Mouse (Mus musculus): ENCODE measurements around the gene Zdhhc11. TPM values are rescaled to one million over a fixed set of nuclear protein-coding genes. Genes with fewer than 3 reads are reported as not detected.
A peak's percentile ranks its signal among the peaks of the same experiment; 100 is the strongest.
"Not testable (repeated sequence)": the region's sequence is repeated elsewhere in the genome, so short reads cannot be mapped to it uniquely, and the experiment has no call there.

Zdhhc11 gene
- total RNA-seq, 2 experiments from 2014 or later = not detected

DNA sequence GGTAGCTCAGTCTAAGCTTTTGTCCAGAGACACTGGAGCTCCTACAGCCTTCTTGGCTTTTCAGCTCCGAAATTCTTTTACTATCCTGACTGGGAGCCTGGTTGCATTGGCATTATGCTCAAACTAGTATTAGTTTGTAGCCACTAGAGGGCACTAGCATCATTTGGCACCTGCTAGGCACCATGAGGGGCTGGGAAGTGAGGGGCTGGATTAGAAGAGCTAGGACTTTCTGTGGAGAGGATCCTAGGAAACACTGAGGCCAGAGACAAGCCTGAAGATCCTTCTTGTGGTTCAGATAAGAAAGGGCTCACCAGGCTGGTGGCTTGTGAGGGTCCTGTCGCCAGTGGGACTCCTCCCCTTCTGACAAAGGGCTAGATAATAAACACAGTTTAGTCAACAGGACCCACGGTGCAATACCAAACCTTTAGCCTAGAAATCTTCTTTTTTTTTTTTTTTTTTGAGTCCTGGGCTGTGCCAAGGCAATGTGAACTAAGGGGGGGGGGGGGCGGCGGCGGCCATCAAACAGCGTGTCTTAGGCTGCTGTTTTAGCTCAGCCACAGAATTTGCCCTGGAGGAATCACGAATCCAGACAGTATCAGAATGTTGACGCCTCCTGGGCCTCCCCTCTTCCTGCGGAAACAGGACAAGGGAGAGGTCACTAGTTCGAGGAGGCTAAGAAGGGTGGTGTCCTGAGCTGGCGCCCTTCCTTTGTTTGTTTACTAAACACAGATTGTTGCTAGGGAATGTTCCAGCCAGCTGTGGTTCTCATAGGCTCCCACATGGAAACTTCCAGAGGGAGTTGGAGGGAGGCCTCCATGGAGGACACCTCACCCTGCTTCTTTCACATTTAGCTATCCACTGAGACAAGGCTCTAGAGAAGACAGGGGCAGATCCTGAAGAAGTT is 7.1 kb downstream of the Zdhhc11 start:
- Histone ChIP-seq H3K27ac (peak overlapping the region; percentile 78), H3K4me3 (peak overlapping the region; percentile 62)
- peak; percentile 86 for TF ChIP-seq CTCF (IDR thresholded peaks at IDR 0.05)
- DNase-seq = peak; percentile 71
- intact Hi-C loops (cut with DNase I) = loop anchor here (1.0 to 2.0 kb wide), 3 partner anchors 38 to 331 kb away; partner anchors contain the start of gene Tppp

DNA sequence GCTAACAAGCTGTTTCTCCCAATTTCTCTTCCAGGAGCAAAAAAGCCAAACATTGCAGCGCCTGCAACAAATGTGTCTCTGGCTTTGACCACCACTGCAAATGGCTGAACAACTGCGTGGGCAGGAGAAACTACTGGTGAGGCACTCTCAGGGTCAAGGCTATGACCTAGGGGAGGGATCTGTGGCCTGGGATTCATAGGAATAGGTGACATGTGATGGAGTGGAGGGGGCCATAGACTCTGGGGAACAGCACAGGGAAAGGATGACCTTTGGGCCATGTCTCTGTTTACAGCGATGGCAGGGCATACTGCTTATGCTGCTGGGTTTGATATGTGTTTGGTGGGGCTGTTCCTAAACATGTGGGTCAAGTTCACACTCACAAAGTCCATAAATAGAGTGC is 10.9 kb downstream of the Zdhhc11 start:
- intact Hi-C loops (cut with DNase I) = no loop called here
- no peak for TF ChIP-seq CTCF (IDR thresholded peaks at IDR 0.05)
- H3K27ac ChIP-seq = no peak overlapping the region
- no peak overlapping the region for H3K4me3 ChIP-seq
- no peak for DNase-seq

DNA sequence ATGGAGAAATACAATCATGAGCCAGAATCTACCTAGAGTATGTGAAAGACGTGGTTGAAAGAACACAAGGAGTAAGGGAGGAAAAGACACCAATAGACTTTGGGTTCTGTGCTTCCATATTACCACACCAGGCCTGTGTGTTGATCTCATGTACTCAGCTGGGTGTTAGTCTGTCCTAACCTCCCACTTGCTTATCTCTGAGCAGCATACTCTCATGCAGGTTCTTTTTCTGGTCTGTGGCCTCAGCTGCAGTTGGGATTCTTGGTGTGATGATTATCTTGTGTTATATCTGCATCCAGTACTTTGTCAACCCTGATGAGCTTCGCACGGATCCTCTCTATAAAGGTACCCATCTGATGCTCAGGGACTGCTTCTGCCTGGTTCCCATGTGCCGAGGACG is 13.3 kb downstream of the Zdhhc11 start:
- TF ChIP-seq CTCF (IDR thresholded peaks at IDR 0.05) = no peak
- Histone ChIP-seq H3K4me3 (no peak overlapping the region), H3K27ac (no peak overlapping the region)
- intact Hi-C loops (cut with DNase I) = no loop called here
- no peak for DNase-seq

DNA sequence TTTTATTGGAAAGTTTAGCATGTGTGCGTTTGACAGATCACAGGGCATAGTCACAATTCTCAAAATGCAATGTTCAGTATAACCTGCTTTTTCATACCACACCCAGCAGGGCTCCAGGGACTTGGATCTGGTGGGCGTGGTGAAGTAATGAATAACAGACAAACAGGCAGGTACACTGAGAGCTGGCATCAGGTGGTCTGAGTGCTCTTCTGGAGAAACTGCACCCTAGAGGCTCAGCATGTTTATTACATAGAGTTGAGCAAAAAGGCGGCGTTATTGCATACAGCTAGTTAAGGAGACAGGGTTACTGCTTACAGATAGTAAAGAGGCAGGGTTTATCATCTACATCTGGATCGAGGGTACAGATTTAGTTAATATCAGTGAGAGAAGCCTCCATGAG is 26.7 kb downstream of the Zdhhc11 start:
- intact Hi-C loops (cut with DNase I) = no loop called here
- no peak for TF ChIP-seq CTCF (IDR thresholded peaks at IDR 0.05)
- no peak for DNase-seq
- Histone ChIP-seq H3K27ac (no peak overlapping the region), H3K4me3 (no peak overlapping the region)

DNA sequence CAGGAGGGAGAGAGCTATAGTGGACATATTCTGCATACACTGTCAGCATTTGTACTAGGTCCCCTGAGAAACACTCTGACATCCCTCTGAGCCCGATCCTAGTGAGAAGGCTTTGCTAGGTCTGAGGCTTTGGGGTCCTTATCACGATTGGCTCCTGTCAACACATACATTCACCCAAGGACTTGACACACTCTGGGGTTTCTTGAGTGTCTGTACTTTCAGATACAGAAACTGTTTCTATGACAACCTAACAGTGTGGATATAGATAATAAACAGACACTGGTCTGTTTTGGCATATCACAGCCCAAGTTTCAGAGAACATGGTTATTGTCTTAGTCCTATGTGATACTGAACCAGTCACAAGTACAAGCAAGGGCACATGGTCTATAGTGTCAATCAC is 27.1 kb downstream of the Zdhhc11 start:
- intact Hi-C loops (cut with DNase I) = no loop called here
- no peak for DNase-seq
- Histone ChIP-seq H3K27ac (no peak overlapping the region), H3K4me3 (no peak overlapping the region)
- TF ChIP-seq CTCF (IDR thresholded peaks at IDR 0.05) = no peak

DNA sequence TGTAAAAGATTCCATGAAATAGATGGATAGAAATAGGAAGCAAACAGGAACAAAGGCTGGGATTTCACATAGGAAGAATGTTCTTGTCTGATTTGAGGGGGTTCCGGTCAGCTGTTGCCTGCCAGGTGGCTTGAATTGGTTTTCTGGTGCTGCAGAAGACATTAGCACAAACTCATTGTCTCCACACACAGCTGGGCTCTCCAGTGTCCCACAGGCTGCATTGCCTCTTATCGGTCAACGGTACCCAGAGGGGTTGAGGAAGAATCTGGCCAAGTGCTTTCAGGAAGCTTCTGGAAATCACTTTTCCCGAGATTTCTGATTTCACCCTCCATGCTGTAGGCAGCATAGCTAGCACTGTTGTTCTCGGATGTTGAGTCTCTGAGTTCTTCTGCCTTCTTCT is 27.6 kb downstream of the Zdhhc11 start:
- Histone ChIP-seq H3K4me3 (no peak overlapping the region), H3K27ac (no peak overlapping the region)
- no peak for TF ChIP-seq CTCF (IDR thresholded peaks at IDR 0.05)
- DNase-seq = no peak
- intact Hi-C loops (cut with DNase I) = no loop called here

DNA sequence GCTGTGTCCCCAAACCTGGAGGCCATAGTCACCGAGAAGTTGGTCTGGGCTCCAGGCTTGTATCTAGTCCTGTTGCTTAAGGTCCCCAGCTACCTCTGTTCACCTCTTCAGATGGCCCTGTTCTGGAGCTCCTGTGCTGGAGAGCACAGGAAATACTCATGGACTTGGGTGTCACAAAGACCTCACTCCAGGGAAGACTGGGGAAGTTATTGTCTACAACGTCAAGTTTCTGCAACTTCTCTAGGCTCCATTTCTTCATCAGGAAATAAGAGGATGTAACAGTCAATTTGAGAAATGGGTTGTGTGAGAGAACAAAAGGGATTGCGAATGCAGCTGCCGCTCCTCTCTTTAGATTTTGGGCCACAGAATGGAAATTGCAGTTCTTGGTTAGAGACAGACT is 32.8 kb downstream of the Zdhhc11 start:
- TF ChIP-seq CTCF (IDR thresholded peaks at IDR 0.05) = no peak
- no peak overlapping the region for H3K27ac ChIP-seq
- intact Hi-C loops (cut with DNase I) = no loop called here
- H3K4me3 ChIP-seq = no peak overlapping the region
- no peak for DNase-seq

DNA sequence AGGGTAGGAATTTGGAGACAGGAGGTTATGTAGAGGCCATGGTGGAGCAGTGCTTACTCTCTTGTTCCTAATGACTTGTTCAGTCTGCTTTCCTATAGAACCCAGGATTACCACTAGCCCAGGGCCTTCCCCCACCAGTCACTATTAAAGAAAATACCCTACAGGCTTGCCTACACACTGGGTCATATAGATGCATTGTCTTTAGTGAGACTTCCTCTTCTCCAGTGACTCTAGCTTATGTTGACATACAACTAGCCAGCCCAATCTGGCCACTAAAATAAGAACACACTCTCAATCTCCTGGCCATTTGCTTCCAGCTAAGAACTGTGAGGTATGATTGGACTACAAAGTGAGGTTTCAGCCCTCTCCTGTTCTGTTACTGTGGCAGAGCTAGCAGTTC is 36.9 kb downstream of the Zdhhc11 start:
- no peak for TF ChIP-seq CTCF (IDR thresholded peaks at IDR 0.05)
- no peak for DNase-seq
- intact Hi-C loops (cut with DNase I) = no loop called here
- H3K4me3 ChIP-seq = no peak overlapping the region
- no peak overlapping the region for H3K27ac ChIP-seq

DNA sequence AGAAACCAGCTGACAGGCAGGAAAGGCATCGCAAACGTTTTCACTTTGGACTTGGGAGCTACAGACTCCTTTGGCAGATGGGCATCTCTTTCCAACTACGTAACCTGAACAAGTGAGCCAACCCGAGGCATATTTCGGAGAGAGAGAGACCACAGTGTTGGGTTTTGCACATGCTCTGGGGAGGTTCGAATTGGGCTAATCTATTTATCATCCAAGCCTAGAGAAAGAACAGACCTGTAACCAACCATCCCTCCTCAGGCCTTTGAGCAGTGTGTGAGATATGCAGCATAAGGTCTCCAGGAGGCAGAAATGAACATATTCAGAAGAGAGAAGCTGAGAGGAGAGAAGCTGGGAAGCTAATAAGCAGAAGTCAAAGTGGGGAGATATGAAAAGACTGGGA is 37.3 kb downstream of the Zdhhc11 start:
- Histone ChIP-seq H3K4me3 (no peak overlapping the region), H3K27ac (no peak overlapping the region)
- TF ChIP-seq CTCF (IDR thresholded peaks at IDR 0.05) = no peak
- intact Hi-C loops (cut with DNase I) = no loop called here
- no peak for DNase-seq

DNA sequence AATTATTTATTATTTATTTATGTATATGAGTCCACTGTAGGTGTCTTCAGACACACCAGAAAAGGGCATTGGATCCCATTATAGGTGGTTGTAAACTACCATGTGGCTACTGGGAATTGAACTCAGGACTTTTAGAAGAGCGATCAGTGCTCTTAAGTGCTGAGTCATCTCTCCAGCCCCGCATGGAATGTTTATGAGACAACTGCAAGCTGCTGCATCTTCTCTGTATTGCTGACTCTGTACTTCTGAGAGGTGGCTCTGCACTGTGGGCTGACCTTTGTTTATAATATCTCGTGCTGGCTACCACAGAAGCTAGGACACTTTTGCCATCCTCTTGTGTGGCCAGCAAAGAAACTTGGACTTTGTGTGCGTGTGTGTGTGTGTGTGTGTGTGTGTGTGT is 37.8 kb downstream of the Zdhhc11 start:
- H3K4me3 ChIP-seq = no peak overlapping the region
- no peak overlapping the region for H3K27ac ChIP-seq
- TF ChIP-seq CTCF (IDR thresholded peaks at IDR 0.05) = no peak
- no peak for DNase-seq
- intact Hi-C loops (cut with DNase I) = no loop called here

DNA sequence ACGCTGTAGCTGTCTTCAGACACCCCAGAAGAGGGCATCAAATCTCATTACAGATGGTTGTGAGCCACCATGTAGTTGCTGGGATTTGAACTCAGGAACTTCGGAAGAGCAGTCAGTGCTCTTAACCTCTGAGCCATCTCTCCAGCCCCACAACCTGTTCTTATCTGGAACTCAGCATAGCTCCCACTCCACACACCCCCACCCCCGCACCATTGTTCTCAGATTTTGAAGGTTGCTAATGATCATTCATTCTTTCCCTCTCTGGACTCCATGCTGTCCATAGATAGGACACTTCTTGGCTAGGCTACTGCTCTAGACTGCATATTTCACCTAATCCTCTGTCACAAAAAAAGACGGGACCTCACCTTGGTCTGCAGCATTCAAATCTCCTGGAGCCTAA is 43.2 kb downstream of the Zdhhc11 start:
- H3K4me3 ChIP-seq; intact Hi-C loops (cut with DNase I); DNase-seq; H3K27ac ChIP-seq: not testable (repeated sequence)

DNA sequence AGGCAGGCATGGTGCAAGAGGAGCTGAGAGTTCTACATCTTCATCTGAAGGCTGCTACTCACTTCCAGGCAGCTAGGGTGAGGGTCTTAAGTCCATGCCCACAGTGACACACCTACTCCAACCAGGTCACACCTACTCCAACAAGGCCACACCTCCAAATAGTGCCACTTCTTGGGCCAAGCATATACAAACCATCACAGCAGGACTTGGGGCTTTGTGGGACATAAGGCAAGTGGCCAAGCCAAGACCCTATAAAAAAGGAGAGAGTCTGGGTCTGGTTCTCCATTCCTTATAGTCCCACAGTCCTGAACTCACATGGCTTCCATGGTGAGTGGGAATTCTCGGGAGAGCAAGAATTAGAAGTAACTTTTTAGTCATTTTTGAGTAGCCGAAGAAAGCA is 44.6 kb downstream of the Zdhhc11 start:
- H3K4me3 ChIP-seq = peak overlapping the region; percentile 85
- intact Hi-C loops (cut with DNase I) = loop anchor here (2.0 kb wide), 2 partner anchors 19 to 37 kb away; no protein-coding TSS in a partner anchor
- H3K27ac ChIP-seq, DNase-seq: not testable (repeated sequence)

DNA sequence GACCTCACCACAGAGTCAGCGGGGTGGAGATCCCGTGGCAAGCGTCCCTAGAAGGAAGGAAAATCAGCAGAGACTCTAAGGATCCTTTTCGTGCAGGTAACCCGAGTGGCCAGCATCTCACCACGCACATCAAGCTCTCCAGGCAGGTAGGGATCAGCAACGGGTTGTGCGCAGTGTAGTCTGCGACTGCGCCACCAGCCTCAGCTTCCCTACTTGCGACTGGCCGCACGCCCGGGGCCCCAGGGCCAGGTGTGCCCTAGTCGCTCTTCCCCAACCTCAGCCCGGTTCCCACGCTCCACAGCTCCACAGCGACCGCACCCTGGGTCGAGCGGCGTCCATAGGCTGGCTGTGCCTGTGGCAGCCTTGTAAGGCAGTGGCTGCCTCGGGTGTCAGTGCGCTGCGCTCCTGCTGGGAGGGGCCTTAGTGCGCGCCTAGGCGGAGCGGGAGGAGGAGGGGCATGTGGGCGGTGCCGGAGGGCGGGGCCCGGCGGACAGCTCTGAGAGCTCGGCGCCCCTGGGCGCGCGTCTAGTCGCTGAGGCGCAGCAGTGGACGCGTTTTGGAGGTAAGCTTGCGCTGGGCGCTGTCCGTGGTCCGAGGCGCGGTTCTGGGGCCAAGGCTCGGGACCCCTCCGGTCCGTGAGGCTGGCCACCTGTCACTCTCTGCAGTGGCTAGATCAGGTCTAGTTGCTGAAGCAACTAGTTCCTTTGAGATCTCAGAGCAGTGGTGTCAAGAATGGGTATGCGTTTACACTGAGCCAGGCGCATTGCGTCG is 45.5 kb downstream of the Zdhhc11 start, which contains the start of gene Tppp:
Tppp (plus strand) TSS at position 460 of the 771 bp plus-strand sequence.
- intact Hi-C loops (cut with DNase I) = loop anchor here (2.0 kb wide), 2 partner anchors 18 to 38 kb away; no protein-coding TSS in a partner anchor
- peak within 1 kb of the TSS; percentile 92 for H3K27ac ChIP-seq
- peak; percentile 2; the same call in 1 of the 2 replicates for TF ChIP-seq CTCF (IDR thresholded peaks at IDR 0.05)
- peak; percentile 97 for DNase-seq
- peak within 1 kb of the TSS; percentile 85 for H3K4me3 ChIP-seq

All from gastrocnemius, adult 2 months (tissue).